Mouse (Mus musculus) embryonic facial prominence, embryonic 10.5 days (tissue): ENCODE measurements around the gene Erg. TPM values are rescaled to one million over a fixed set of nuclear protein-coding genes. Genes with fewer than 3 reads are reported as not detected.

ENCODE experiments used
- DNase-seq: peaks from one replicate; pipeline ENCODE4 v3.0.0-alpha.2; 2017; ENCODE audit warnings: low spot score
- H3K27ac ChIP-seq: fragments of 300-500 bp; sonication (generic); replicated peaks from 2 replicates; pipeline ENCODE4 v1.5.1; 2016; ENCODE audit warnings: mild to moderate bottlenecking
- H3K27me3 ChIP-seq: fragments of 300-500 bp; sonication (generic); replicated peaks from 2 replicates; pipeline ENCODE4 v1.6.1; 2016; ENCODE audit warnings: low read depth, mild to moderate bottlenecking; ENCODE audit not compliant: poor library complexity, severe bottlenecking
- H3K36me3 ChIP-seq: fragments of 300-500 bp; sonication (generic); replicated peaks from 2 replicates; pipeline ENCODE4 v1.6.1; 2016; ENCODE audit warnings: mild to moderate bottlenecking, moderate library complexity
- H3K4me1 ChIP-seq: fragments of 300-500 bp; sonication (generic); 2 replicates; pipeline ENCODE4 v1.6.1; 2016
- H3K4me3 ChIP-seq: fragments of 300-500 bp; sonication (generic); 2 replicates; pipeline ENCODE4 v1.5.1; 2016; ENCODE audit warnings: mild to moderate bottlenecking, moderate library complexity
- H3K9me3 ChIP-seq: fragments of 300-500 bp; sonication (generic); 2 replicates; pipeline ENCODE4 v1.6.1; 2016; ENCODE audit warnings: mild to moderate bottlenecking
- WGBS: fragments of 180-500 bp; shearing (Covaris S2); methylation state at CpG from one replicate; pipeline ENCODE4 v1.1.7; 2016; 5-methylcytosine and 5-hydroxymethylcytosine counted together
- polyA plus RNA-seq: library from polyadenylated mRNA; unstranded; fragments of >200 nt; fragmentation: Nextera tagmentation; extraction: Ambion mirVana; gene quantifications from 2 replicates; pipeline ENCODE4 v1.2.1, GENCODE M21; 2016

Gene Erg
- polyA plus RNA-seq, 1 experiment from 2014 or later = 2.8 TPM

- no peak overlapping the region for H3K4me3 ChIP-seq
- DNase-seq = no peak
- peaks cover 8% of the 10 kb centered on the region; the same call in 1 of the 2 replicates for H3K27me3 ChIP-seq
- H3K9me3 ChIP-seq = no peaks in the 10 kb centered on the region
- H3K4me1 ChIP-seq = peaks cover 22% of the 10 kb centered on the region
- WGBS = 8% methylated on average over 3 of the region's 3 CpGs
- H3K27ac ChIP-seq = 0 out of 2 replicates have a peak overlapping the region, but pooled peaks have one; percentile 7
- H3K36me3 ChIP-seq = no peaks in the 10 kb centered on the region
Measured at GRCm38 (mm10) chr16:95347202-95347601, 239.2 kb downstream of the Erg start.

DNA sequence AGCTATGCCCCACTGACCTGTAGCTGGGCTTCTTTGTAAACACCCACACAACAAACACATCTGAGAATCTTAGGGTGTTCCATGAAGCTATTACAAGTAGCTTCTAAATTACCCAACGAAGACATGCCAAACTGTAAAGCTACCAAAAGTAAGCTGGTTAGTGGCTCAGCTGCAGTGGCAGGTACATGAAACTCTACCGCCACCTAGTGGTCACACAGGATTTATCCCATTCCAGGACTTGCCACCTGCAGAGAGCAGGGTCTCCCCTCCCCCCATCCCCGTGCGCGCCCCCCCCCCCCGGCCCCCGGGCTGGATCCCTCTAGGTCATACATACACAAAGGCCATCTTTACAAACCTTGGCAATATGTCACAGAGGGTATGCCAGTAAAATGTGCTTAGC lies 240.5 kb downstream of the Erg start:
- no peaks in the 10 kb centered on the region for H3K36me3 ChIP-seq
- peaks cover 8% of the 10 kb centered on the region; the same call in 1 of the 2 replicates for H3K27me3 ChIP-seq
- H3K9me3 ChIP-seq = no peaks in the 10 kb centered on the region
- H3K4me1 ChIP-seq = peaks cover 24% of the 10 kb centered on the region
- H3K4me3 ChIP-seq = no peak overlapping the region
- WGBS = 6% methylated on average over 7 of the region's 7 CpGs
- DNase-seq = peak; percentile 82
- no peak overlapping the region for H3K27ac ChIP-seq

- H3K9me3 ChIP-seq = no peaks in the 10 kb centered on the region
- H3K36me3 ChIP-seq = no peaks in the 10 kb centered on the region
- DNase-seq = no peak
- 69% methylated on average over 10 of the region's 10 CpGs for WGBS
- peaks cover 17% of the 10 kb centered on the region for H3K27me3 ChIP-seq
- no peak overlapping the region for H3K4me3 ChIP-seq
- peaks cover 27% of the 10 kb centered on the region for H3K4me1 ChIP-seq
- no peak overlapping the region for H3K27ac ChIP-seq
Measured at GRCm38 (mm10) chr16:95344961-95345360, 241.4 kb downstream of the Erg start.

GRCm38 (mm10) chr16:95342030-95342429 lies 244.4 kb downstream of the Erg start:
- Histone ChIP-seq H3K36me3 (no peaks in the 10 kb centered on the region), H3K27me3 (peaks cover 28% of the 10 kb centered on the region), H3K9me3 (no peaks in the 10 kb centered on the region), H3K27ac (no peak overlapping the region), H3K4me1 (peaks cover 19% of the 10 kb centered on the region), H3K4me3 (no peak overlapping the region)
- no peak for DNase-seq
- WGBS = 68% methylated on average over 8 of the region's 8 CpGs

DNA sequence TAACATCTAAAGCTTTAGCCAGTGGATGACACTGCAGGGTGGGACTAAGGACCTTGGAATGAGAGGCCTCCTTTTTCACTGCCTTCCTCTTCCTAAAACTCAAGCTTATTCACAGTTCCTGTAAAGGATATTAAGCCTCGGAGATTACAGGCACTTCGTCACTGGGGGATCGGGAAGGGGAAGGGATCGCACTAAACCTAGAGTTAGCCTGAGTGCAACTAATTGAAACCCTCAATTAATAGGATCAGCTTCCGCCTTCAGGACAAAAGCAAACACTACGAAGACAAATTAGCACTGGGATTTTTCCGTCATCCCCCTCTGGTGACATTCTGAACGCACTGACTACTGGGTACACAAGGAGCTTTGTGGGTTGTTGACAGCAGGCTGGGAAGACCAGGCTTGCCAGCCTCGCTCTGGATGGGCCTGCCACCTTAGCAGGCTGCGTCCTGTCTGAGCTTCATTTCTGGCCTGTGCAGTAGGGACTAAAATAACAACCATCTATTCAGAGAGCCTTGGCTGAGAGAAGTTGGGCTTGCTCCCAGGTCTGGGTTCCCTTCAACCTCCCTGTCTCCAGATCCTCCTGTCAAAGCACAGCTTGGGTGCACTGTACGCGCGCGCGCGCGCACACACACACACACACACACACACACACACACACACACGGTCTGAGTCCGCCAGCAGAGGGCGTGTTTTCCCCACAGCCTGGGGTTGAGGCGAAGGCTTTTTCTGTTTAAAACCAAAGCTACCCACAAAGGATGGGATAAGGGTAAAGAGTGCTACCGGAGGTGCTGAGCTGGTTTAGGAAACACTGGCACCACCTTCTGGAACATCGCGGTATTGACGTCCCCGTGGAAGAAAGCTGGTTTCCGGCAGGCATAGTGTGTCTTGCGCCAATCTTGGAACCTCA lies 245.3 kb downstream of the Erg start:
- H3K9me3 ChIP-seq = no peaks in the 10 kb centered on the region
- WGBS = 24% methylated on average over 28 of the region's 28 CpGs
- H3K27me3 ChIP-seq = peaks cover 28% of the 10 kb centered on the region
- DNase-seq = peak; percentile 83
- H3K4me1 ChIP-seq = peaks cover 15% of the 10 kb centered on the region
- H3K36me3 ChIP-seq = no peaks in the 10 kb centered on the region
- peak overlapping the region; percentile 45 for H3K27ac ChIP-seq
- H3K4me3 ChIP-seq = peak overlapping the region; percentile 41

DNA sequence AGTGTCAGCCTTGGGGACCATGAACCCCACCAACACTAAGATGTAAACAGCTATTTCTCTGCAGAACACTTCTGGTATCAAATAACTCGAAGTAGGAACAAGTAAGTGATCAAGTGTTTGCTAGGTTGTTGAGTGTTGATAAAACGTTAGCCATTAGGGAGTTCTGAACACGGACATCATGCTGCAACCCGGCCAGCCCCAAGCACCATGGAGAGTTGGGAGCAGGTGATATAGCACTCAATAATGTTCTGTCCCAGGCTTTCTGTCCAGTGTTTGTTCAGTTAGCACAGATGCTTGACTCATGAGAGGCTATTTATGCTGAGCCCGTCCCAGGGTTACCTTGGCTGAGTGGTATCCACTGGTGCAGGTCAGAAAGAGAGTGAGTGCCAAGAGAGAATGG lies 254.2 kb downstream of the Erg start:
- Histone ChIP-seq H3K9me3 (no peaks in the 10 kb centered on the region), H3K4me3 (no peak overlapping the region), H3K27me3 (no peaks in the 10 kb centered on the region), H3K36me3 (no peaks in the 10 kb centered on the region), H3K4me1 (no peaks in the 10 kb centered on the region), H3K27ac (no peak overlapping the region)
- DNase-seq = no peak
- 89% methylated on average over 5 of the region's 5 CpGs for WGBS

- 49% methylated on average over 9 of the region's 9 CpGs for WGBS
- Histone ChIP-seq H3K4me3 (no peak overlapping the region), H3K9me3 (no peaks in the 10 kb centered on the region), H3K27ac (no peak overlapping the region), H3K4me1 (peaks cover 14% of the 10 kb centered on the region), H3K27me3 (peaks cover 6% of the 10 kb centered on the region; the same call in 1 of the 2 replicates), H3K36me3 (no peaks in the 10 kb centered on the region)
- DNase-seq = peak; percentile 71
Measured at GRCm38 (mm10) chr16:95321945-95322625, 264.3 kb downstream of the Erg start.

Other genes with a start within 250 kb of the Erg start
- 32.6 and 33.2 TPM in 2 replicates for gene Ets2, start 115.5 kb upstream of the Erg start, polyA plus RNA-seq